Mouse (Mus musculus) cerebellum, postnatal 36 days (tissue): ENCODE measurements at regions not wholly inside any gene's neighbourhood (a gene's known extent, or its start where the extent isn't known, plus 50 kb on each side); places are given as distances from the start of the nearest gene placed in this dataset.

Experiments
- DNase-seq, 2 experiments: peaks; one replicate each; pipeline ENCODE4 v3.0.0; 2021 to 2022; ENCODE audit warnings: mixed read lengths in 2 of 2

DNA sequence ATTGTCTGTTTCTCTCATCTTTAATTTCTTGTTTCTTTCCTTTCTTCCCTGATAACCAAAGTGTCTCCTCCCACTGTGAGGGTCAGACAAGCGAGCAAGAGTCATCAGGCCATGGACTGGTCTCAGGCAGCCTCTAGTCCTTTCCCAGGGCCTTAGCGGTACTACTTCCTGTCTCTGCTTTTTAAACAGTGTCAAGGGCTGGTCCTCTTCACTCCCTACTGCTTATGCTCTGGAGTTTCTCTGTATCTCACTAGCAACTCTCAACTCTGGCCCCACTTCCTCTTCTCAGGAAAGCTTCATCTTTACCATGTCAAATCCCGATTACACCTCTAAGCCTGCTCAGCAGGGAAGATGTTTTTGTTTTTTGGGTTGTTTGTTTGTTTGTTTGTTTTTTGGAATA is 124.1 kb downstream of the Pten start:
- DNase-seq, result no peak

DNA sequence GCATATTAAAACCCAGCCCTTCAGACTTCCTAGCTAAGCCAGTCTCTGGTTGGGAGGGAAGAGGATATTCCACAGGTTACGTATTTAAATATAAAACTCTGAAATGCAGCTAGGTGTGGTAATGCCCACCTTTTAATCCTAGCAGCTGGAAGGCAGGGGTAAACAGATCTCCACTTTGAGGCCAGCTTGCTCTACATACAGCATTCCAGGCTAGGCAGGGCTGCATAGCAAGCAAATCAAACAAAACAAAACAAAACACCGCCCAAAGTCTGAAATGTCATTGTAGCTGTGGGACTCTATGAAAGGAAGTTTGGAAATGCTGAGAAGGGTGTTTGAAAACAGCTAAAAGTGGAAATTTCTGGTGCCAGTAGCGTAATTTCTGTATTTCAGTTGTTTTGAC is 127.0 kb downstream of the Pten start:
- DNase-seq, result no peak

DNA sequence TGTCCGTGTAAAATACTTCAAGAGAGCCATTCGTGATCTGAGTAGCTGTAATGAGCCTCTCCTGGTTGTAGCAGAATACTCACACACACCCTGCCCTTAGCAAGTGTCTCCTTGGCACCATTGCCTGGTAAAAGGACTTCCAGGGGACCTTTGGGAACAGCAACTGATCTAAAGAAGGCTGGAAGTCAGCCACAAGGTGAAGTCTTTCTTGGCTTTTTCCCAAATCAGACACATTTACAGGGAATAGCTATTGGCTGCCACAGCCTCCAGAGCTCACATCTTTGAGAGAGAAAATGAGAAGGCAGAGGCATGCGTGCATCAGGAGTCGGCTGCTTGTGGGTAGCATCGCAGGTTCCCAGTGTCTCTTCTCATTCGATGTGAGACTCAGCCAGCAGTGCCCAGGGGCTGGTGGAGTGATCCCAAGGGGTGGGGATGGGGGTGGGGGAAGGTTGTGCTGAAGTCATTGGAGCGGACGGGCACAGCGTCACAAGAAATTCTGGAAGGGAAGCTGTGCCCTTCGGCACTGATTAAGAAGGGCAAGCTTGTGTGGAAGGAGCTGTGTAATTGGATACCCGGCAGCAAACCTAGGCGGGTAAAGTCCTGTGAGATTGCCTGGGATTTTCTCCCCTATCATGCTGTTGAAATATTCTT is 128.3 kb downstream of the Pten start:
- DNase-seq, result no peak

DNA sequence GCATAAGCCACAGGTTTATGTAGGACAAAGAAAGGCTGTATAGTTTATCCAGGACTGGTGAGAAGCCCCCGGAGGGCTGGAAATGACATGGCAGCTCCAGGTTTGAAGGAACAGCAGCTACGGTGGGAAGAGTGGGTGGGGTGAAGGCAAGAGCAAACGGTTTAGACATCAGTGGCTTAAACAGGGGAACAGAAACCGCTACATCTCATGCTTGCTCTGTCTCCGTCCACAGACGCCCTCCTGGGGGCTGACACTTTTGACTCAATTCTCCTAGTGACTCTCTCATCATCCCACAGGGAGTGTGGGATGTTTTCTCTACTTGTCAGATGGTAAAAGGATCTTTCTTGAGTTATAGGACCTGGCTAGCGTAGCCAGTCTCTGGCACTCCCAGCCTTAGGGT is 129.9 kb downstream of the Pten start:
- DNase-seq, result no peak

DNA sequence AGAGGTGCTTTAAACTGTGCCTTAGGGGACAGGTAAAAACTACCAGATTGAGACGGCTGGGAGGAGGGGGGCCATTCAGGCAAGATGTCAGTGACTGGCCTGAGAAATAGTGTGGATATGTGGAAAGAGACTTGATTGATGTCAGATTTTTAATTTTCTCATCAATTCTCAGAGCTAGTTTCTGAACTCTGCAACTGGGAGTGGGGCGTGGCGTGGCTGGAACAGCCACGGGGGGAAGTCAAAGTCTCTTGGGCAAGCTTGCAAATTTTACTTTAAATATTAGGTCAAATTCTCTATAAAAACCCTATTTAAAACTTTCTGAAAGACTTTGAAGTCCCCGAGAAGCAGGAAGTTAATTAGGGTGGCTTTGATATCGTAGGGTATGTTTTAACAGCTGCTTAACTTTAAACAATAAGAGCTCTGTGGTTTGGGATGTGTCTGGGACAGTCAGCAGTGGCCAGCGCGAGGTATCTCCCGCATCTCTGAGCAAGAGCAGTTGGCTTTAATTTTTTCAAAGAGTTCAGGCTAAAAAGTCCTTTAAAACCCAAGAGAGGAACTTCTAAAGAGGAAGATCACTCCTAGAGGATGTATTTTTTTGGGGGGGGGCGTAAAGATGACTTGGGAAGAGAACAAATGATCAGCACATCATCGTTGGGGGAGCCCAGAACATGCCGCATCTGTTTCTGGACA is 131.5 kb downstream of the Pten start:
- no peak for DNase-seq

DNA sequence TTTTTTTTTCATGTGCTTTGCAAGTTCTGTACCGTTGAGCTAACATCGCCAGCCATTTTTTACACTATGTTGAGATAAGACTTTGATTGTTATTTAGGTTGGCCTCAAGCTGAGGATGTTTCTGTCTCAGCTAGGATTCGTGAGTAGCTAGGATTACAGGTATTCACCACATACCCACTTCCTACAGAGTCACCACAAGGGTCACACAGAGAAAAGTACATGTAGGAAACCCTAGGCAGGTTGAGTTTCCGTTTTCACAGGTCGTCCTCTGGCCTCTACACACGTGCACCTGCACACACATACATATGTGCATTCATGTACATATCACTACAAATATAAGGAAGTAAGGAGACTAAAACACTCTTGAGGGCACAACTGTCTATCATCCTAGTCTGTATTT is 133.5 kb downstream of the Pten start:
- no peak for DNase-seq

DNA sequence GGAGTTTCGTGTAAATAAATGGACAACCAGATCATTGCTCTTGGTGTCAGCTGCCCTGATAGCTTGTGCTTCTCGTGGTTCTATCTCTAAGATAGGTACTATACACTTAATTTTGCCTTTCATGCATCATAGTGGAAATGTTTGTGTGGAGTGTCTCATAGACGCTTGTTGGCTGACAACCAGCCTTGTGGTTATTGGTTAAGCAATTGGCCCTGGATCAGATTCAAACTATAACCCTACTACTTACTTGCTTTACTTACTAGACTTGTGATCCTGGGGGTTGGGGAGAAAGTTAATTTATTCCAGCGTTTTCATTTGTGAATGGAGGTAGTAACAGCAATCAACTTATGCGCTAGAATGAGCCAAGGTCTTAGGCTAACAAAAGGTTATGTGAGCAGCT is 135.2 kb downstream of the Pten start:
- DNase-seq, result no peak

DNA sequence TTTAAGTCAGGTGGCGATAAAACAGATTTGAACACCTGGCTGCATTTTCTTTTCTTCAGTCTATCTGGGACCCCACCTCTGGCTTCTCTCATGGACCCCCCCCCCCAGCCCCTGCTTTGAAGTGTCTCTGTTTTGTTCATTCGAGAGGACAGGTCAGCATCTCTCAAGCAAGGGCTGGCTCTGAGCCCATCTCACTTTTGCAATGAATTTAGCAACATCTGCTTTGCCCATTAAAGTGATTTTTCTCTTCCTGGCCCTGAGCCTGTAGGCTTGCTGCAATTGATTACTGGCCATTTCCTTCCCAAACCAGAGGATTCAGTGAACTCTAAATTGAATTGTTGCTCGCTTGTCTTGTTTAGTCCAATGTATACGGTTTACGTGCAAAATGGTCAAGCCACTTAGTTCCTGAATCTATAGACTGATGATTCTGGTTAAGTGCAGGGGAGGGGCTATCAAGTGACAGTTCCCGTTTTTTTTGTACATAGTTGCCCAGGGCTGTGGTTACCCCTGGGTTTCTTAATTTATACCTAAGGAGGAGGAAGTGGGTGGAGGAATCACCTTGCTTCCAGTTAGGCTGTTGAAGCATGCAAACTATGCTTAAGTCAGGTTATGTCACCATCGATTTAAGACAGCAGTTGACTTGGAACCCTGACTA is 146.3 kb downstream of the Pten start:
- no peak for DNase-seq

DNA sequence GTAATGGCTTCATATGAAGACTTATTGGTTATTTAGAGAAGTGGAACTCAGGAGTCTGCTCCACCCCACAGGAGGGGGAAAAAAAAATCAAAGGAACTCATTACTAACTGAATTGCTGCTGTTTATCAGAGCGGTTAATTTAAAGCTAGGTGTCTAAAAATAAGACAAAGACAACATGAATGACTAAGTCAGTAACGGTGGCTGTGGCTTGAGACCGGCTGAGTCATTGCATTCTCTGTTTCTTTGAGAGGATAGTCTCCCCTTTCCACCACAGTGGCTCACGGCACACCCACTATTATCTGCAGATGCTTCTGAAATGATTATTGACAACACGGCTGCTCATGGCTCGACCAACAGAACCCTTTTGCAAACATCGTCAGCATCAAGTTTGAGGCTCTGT is 147.2 kb downstream of the Pten start:
- DNase-seq, result no peak

DNA sequence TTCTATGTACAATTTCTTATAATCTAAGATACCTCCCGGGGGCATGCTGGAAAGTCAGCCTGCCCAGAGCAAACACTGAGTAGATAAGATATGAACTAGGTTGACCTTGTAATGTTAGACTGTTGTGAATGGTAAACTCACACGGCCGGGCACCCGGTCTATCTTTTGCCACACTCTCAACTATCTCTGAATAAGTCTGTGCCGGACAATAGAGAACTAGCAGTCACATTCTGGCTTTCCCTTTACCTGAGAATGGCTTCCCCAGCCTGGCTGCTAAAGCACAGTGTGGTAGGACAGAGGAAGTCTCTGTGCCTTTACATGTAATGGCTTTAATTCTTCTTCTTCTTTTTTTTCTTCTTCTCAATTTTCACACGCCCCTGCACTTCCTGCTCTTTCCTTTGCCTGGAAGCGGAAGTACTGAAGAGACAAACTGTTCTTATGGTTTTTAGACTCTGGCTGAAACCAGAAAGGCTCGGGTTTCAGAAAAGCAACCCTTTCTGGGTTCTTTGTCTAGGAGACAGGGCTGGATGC is 148.7 kb downstream of the Pten start:
- DNase-seq, result no peak

DNA sequence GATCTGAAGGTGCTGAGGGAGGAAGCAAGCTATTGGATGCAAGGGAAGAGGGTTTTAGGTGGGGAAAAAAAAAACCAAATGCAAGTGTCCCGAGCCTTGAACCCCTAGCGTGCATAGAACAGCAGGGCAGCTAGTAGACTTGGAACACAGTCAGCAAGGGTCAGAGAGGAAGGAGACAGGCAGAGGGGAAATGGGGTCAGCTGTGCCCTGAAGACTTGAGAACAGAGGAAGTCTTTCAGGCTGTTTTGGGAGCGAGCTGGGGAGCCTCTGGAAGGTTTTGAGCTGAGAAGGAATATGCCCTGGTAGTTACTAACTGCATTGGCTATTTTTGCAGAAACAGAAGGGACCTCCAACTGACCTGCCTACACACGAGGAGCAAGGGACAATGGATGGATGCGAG is 149.5 kb downstream of the Pten start:
- DNase-seq, result no peak

DNA sequence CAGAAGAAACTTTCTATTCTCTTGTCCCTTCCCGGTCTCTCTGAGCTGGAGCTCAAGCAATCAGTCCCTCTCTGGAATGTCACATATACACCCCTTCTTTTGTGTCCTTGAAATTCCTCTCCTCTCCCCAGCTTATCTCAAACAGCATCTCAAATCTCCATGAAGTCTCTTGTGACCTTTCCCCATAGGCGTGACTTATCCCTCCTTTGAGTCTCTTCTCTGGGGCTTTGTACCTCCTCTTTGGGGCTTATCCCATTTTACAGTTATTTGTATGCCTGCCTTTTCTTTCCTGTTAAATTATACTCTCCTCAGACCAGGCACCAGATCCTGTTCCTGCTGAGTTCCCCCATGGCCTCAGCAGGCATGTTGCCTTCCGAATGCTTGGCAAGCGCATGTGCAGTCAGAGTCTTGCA is 152.8 kb downstream of the Pten start:
- DNase-seq, result peak in 1 of 2 experiments; percentile 13

DNA sequence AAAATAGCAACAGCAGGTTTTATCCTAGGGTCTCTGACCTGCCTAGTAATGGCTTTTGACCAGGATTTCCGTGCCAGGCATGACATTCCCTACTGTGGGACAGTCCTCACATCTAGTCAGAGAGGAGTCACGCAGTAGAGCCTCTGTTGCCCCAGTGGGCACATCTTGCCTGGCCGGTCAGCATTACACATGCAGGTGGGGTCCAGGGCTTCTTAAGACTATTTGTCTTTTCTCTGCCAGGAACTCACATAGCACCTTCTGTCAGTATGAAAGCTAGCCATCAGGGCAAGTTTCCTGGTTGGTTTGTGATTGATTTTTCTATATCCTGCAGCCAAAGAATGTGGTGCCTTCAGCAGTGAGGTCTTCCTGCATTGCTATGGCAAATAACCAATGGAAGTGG is 155.0 kb downstream of the Pten start:
- DNase-seq, result peak in 1 of 2 experiments; percentile 10

DNA sequence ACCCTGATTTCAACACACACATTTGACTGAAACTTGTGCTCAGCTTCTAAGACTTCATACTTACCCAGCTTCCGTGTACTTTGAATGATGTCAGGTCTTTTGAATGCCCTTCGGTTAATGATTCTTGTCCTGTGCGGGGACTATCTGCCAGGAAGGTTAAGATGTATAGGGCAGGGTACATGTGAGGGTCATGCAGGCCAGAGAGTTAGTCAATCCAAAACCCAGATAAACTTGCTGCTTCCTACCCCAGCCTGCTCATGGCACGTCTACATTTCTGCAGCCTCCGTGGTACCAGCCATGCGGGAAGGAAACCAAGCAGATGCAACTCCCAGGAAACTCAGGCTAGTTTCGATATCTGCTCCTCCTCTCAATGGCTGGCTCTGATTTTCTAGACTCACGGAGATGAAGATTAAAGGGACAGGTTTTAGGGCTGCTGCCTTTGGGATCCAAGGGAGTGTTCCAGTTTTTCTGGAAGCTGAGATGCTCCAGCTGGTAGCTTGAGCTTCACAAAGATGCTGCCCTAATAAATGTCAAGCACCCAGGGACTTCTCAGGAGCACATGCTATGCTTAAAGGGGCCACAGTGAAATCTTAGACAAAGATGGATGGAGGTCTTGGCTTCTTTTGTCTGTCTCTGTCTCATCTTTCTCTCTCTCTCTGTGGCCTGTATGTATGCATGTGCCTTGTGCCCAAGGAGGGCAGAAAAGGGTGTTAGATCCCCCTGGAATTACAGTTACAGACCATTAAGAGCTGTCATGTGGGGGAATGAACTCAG is 159.4 kb downstream of the Pten start:
- no peak for DNase-seq

DNA sequence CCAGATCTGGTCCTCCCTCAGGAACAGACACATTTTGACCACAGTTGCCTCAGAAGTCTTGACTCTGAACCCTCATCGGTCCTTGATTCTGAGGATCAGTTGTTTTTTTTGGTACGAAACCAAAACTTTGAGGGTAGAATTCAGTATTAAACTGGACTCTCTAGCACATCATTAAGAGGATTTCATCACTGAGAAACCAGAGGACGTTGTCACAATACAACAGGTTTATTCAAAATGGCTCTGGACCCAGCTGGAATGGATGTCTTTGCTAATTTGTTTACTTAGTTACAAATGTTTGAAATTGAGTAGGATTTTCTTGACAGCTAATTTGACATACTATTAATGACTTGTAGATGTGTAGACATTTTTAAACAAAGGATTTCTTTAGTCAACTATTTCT is 163.7 kb downstream of the Pten start:
- no peak for DNase-seq

DNA sequence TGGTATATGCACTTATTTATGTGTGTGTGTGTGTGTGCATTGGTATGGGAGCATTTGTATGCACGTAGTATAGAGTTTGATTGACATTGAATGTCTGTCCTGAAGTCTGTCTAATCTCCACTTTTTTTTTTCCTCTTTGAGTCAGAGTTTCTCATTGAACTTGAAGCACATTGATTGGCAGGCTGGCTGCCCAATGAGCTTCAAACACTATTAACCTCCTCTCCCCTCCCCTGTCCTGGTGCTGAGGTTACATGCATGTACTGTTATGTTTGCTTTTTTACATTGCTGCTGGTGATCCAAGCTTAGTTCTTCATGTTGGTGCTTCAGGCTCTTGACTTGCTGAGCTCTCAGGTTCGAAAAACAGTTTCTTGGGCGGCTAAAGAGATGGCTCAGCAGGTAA is 166.6 kb downstream of the Pten start:
- no peak for DNase-seq

DNA sequence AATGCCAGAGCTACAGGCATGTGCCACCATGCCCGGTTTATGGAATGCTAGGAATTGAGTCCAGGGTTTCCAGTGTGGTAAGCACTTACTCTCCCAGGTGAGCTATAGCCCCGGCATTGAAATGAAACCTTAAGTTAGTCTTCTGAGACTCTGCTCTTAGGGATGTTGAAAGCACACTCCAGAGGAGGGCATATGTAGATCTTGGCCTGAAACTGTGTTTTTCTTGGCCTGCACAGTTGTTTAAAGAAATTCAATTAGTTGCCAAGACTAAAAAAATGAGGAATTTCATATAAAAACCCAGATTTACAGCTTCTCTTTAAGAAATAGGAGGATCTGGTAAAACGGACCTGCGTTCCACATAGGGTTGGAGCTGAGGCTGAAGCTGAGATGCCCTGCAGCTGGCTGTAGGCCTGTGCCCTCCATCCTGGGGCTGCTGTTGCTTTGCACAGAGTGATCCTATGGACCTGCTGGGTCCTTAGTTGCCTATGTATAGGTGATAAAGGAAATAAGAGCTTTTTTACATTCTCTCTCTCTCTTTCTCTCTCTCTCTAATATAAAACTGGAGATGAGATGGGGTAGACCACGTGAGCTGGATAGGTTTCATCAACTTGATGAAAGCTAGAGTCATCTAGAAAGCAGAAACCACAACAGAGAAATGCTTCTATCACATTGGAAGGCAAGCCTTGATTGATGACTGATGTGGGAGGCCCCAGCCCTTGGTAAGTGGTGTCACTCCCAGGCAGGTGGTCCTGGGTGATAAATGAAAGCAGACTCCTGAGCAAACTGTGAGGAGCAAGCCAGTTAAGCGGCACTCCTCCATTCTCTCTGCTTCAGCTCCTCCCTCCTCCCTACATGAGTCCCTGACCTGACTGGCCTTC is 168.6 kb downstream of the Pten start:
- no peak for DNase-seq

DNA sequence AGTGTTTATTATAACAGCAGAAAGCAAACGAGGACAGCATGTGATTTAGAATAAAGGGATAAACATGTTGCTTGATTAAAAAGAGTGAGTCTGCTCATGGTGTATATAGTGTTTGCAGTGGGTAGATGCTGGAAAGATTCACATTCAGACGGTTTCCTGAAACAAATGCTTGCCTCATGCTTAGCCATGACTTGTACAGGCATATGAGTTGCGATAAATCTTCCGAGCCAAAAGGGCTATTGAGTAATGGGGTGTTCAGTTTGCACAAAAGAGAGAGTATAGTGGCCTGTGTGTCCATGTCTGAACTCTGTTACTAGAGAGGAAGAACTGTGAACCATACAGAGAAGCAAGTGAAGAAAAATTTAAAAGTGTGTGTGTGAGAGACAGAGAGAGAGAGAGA is 169.3 kb downstream of the Pten start:
- no peak for DNase-seq

DNA sequence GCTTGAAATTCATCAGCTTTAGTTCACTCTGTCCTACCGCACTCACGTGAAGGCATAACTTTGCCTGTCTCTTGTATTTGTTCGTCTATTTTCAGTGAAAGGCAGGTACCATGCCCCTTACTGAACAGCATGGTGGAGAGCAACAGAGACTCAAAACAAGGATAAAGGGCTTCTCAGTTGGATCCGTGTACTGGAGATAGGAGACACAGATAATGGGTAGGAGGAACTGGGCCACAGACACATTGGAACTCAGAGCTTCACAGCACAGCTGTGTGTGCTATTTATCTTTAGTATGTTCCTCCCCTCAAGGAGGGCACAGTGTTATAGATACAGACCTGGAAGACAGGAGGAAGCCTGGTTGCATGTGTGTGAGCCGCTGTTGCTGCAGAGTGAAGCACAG is 176.4 kb downstream of the Pten start:
- no peak for DNase-seq

DNA sequence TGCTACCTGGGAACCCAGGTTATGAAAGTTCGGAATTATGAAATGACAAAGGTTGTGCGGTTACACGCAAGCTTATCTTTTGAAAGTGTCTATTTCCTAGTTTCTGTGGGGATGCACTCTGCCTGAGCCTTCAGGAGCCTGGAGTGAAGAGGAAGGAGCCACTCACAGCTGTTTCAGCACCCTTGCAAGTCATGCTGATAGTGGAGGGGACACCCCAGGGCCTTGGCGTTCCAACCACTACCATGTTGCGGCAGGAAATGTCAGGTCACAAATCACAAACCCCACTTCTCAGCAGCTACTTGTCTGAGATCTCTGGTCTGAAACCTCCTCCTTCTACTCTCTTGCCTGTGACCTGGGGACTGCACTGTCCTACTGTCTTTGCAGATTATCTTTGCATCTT is 178.3 kb downstream of the Pten start:
- no peak for DNase-seq

DNA sequence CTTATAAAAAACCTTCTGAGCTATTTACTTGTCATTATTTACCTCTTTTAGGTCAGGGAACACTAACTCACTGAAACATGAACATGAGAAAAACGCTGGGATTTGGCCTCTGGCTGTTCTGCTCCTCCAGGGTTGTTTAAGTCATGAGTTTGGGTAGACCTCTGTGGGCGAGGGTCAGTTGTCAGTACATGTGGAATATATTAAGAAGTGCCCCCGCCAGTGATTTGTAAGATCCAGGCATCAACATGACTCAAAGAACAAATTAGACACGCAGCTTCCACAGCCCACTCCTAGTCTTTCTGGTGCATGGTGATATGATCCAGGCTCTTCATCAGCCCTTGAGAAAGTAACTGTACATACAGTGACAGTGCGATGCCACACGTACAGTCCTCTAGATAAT is 180.3 kb downstream of the Pten start:
- DNase-seq, result no peak

DNA sequence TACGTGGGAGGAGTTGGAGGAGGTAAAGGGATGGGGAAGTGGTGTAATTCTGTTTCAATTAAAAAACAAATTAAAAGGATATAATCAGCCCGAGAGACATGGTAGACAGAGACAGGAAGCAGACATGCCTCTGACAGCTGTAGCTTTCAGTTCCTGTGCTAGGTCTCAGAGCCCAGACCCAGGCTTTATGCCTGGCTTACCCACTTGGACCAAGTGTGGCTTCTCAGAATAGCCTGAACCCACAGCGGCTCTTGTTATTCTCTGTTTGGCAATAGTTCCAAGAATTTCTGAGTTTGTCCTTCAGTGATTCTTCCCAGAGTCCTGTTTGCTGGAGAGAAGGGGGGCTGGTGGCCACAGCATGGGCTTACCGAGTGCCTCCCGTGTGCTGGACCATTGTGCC is 182.4 kb downstream of the Pten start:
- DNase-seq, result no peak
